Mouse (Mus musculus) liver, embryonic 14.5 days (tissue): ENCODE measurements around the gene Rft1. TPM values are rescaled to one million over a fixed set of nuclear protein-coding genes. Genes with fewer than 3 reads are reported as not detected.

Experiments used
- ATAC-seq: fragments of 200-750 bp; cut with Nextera tagmentation; 2 replicates; pipeline ENCODE4 v1.8.0; 2017; ENCODE audit warnings: moderate number of reproducible peaks, mild to moderate bottlenecking, moderate library complexity; ENCODE audit not compliant: insufficient read depth
- DNase-seq, 3 experiments: peaks; one replicate each; pipeline ENCODE4 v3.0.0-alpha.2; 2012 to 2013; ENCODE audit warnings: low read depth in 3 of 3, low spot score in 3 of 3
- H3K27ac ChIP-seq: fragments of 300-500 bp; sonication (generic); 2 replicates; pipeline ENCODE4 v1.5.1; 2014; ENCODE audit warnings: moderate library complexity, mild to moderate bottlenecking, control low read depth, inconsistent platforms
- H3K27me3 ChIP-seq: fragments of 300-500 bp; sonication (generic); 2 replicates; pipeline ENCODE4 v1.6.1; 2014; ENCODE audit warnings: mild to moderate bottlenecking, low read length, moderate library complexity; ENCODE audit not compliant: control insufficient read depth, insufficient read depth
- H3K36me3 ChIP-seq: fragments of 300-500 bp; sonication (generic); replicated peaks from 2 replicates; pipeline ENCODE4 v1.6.1; 2014; ENCODE audit warnings: low read depth; ENCODE audit not compliant: control insufficient read depth, insufficient read depth
- H3K4me1 ChIP-seq, 2 experiments: fragments of 200-500 bp in 1 of 2; fragments of 300-500 bp in 1 of 2; sonication (generic) in 1 of 2; replicated peaks; 2 replicates each; pipeline ENCODE4 v1.6.1; 2012 to 2014; ENCODE audit warnings: antibody characterized with exemption in 1 of 2, inconsistent platforms in 1 of 2, low read length in 1 of 2; ENCODE audit not compliant: control insufficient read depth in 2 of 2, insufficient read depth in 2 of 2
- H3K4me2 ChIP-seq: fragments of 300-500 bp; sonication (generic); 2 replicates; pipeline ENCODE4 v1.6.1; 2014; ENCODE audit warnings: low read depth, mild to moderate bottlenecking, control low read depth, moderate library complexity
- H3K4me3 ChIP-seq, 2 experiments: fragments of 200-500 bp in 1 of 2; fragments of 300-500 bp in 1 of 2; sonication (generic) in 1 of 2; 2 replicates each; pipeline ENCODE4 v1.5.1; 2012 to 2014; ENCODE audit warnings: low read depth in 2 of 2, low read length in 2 of 2, mild to moderate bottlenecking in 2 of 2, control low read depth in 1 of 2, inconsistent platforms in 1 of 2, moderate library complexity in 1 of 2; ENCODE audit not compliant: insufficient read depth in 1 of 2
- H3K9ac ChIP-seq: fragments of 300-500 bp; sonication (generic); replicated peaks from 2 replicates; pipeline ENCODE4 v1.6.1; 2014; ENCODE audit warnings: mild to moderate bottlenecking, control low read depth, moderate library complexity
- H3K9me3 ChIP-seq: fragments of 300-500 bp; sonication (generic); 2 replicates; pipeline ENCODE4 v1.6.1; 2016; ENCODE audit warnings: low read length, mixed read lengths; ENCODE audit not compliant: control insufficient read depth
- CTCF ChIP-seq: IDR thresholded peaks from 2 replicates; pipeline ENCODE4 v1.5.1; 2016; ENCODE audit warnings: antibody characterized with exemption, low read depth, control low read depth
- EP300 ChIP-seq: IDR thresholded peaks from 2 replicates; pipeline ENCODE4 v1.6.1; 2016; ENCODE audit warnings: antibody characterized with exemption, low read depth
- WGBS: fragments of 180-500 bp; shearing (Covaris S2); extraction: QIAGEN DNeasy Blood & Tissue Kit; methylation state at CpG from one replicate; pipeline ENCODE4 v1.1.7; 2014; ENCODE audit not compliant: insufficient replicate concordance; 5-methylcytosine and 5-hydroxymethylcytosine counted together
- polyA plus RNA-seq, 2 experiments: library from polyadenylated mRNA; depleted of rRNA in 1 of 2; stranded (reverse) in 1 of 2; unstranded in 1 of 2; fragments of >200 nt; fragmentation: Nextera tagmentation in 1 of 2; extraction: Ambion mirVana in 1 of 2; gene quantifications; 2 replicates each; pipeline versions ENCODE4 v1.2.1 to v1.2.3; 2012 to 2014

Rft1 gene
- polyA plus RNA-seq, 2 experiments = 2.8 to 3.4 TPM

DNA sequence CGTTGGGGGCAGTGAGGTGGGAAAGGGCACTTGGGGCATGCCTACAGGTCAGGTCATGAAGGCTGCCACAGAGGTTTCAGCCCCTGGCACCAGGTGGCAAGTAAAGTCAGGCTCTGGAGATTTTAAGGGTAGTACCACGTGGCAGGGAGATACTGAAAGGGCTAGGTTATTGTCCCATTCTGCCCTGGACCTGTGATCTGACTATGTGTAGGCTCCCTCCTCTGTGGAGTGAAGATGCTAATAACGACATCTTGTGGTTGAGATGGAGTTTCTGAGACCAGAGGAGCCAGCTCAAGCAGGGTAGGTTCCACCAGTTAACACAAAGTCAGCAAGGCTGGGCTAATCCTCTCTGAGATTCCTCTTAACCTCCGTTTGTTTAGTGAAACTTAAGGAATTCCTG lies 24.3 kb upstream of the Rft1 start:
- Histone ChIP-seq H3K4me1 (peaks cover 5% of the 10 kb centered on the region in 2 experiments), H3K27me3 (no peaks in the 10 kb centered on the region), H3K27ac (no peak overlapping the region), H3K4me2 (no peak overlapping the region), H3K9me3 (no peaks in the 10 kb centered on the region), H3K36me3 (no peaks in the 10 kb centered on the region), H3K4me3 (no peak overlapping the region), H3K9ac (no peak overlapping the region)
- DNase-seq = no peak
- no peak for ATAC-seq
- TF ChIP-seq CTCF (no peak), EP300 (no peak)
- WGBS = 34% methylated on average over 4 of the region's 4 CpGs

DNA sequence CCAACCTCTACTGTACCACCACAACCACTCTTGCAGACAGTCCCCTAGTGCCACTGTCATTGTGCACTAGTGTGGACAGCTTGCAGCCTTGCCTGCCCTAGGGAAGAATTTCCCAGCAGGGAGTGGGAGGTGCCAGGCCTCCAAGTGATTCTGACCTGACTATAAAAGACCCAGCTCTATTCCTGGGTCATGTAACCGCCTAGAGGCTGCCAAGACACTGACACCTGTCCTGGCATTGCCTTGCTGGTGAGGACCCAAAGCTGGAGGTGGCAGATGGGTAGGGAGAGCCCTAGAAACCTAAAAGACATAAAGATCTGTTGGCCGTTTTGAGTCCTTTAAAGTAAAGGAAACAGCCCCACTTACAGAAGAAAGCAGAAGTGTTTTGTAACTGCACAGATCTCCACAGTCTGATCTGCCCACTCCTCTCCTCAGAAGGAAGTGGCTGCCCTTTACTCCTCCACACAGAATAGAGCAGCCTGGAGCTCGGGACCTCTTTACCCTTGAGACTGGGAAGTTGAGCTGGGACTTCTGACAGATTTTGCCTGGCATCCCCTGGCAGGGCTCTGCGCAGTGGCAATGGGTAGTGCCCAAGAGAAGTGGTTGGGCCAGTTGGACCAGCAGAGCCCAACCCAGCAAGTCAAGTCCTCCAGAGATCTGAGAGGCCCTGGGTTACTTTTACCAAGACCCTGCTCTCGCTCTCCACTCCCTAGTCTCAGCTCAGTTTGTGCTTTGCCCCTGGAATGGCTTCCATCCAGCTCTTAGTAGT lies 23.2 kb upstream of the Rft1 start:
- Histone ChIP-seq H3K4me2 (no peak overlapping the region), H3K27ac (no peak overlapping the region), H3K4me3 (no peak overlapping the region), H3K9me3 (no peaks in the 10 kb centered on the region), H3K9ac (no peak overlapping the region), H3K36me3 (no peaks in the 10 kb centered on the region), H3K4me1 (peaks cover 2 to 3% of the 10 kb centered on the region in 2 experiments; a peak in 2 of 4 replicates), H3K27me3 (no peaks in the 10 kb centered on the region)
- ATAC-seq = no peak
- TF ChIP-seq CTCF = no peak
- TF ChIP-seq EP300 = no peak
- 36% methylated on average over 5 of the region's 5 CpGs for WGBS
- DNase-seq = no peak

DNA sequence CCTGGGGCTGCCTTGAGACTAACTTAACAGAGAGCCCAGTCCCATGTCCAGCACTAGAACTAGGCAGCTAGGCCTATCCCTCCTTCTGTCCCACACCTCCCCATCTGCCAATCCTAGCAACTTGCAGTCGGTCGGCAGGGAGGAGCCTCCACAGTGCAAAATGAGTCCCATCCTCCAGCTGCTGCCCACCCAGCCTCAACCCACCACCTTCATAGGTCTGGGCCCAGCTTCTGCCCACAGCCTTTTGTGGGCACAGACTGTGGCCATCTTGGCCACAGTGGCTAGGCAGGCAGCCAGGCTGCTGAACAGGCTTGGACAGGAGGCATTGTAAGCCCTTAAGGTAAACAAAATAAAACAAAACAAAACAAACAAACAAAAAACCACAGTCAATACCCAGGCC lies 22.3 kb upstream of the Rft1 start:
- TF ChIP-seq CTCF (no peak), EP300 (no peak)
- H3K4me1 ChIP-seq = peaks cover 0 to 2% of the 10 kb centered on the region in 2 experiments; a peak in 1 of 4 replicates
- H3K36me3 ChIP-seq = no peaks in the 10 kb centered on the region
- H3K9me3 ChIP-seq = no peaks in the 10 kb centered on the region
- H3K9ac ChIP-seq = no peak overlapping the region
- WGBS = 69% methylated on average over 2 of the region's 2 CpGs
- no peaks in the 10 kb centered on the region for H3K27me3 ChIP-seq
- H3K27ac ChIP-seq = no peak overlapping the region
- no peak overlapping the region for H3K4me2 ChIP-seq
- DNase-seq (no peak), ATAC-seq (no peak)
- no peak overlapping the region for H3K4me3 ChIP-seq

DNA sequence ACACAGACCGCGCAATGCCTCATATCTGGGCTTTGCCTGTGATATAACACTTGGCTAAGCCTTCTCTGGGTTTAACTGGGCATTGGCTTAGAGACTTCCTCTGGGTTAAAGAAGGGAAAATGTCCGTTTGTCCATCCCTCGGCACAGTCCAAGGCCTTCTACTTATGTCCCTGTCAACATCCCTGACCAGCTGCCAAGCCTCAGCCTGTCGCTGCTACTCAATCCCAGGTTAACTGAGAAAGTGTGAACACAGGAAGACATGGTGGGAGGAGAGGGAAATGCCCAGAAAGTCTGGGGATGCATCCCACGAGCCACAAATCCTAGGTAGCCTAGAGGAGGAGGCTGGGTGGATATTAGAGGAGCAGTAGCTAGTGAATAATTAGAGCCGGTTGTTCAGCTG lies 20.5 kb upstream of the Rft1 start:
- no peak for TF ChIP-seq EP300
- TF ChIP-seq CTCF = no peak
- Histone ChIP-seq H3K4me1 (peaks cover 0 to 2% of the 10 kb centered on the region in 2 experiments; a peak in 1 of 4 replicates), H3K36me3 (no peaks in the 10 kb centered on the region), H3K27ac (no peak overlapping the region), H3K4me3 (no peak overlapping the region), H3K9ac (no peak overlapping the region), H3K27me3 (no peaks in the 10 kb centered on the region), H3K9me3 (no peaks in the 10 kb centered on the region), H3K4me2 (no peak overlapping the region)
- no peak for DNase-seq
- no peak for ATAC-seq
- 61% methylated on average over 7 of the region's 7 CpGs for WGBS

DNA sequence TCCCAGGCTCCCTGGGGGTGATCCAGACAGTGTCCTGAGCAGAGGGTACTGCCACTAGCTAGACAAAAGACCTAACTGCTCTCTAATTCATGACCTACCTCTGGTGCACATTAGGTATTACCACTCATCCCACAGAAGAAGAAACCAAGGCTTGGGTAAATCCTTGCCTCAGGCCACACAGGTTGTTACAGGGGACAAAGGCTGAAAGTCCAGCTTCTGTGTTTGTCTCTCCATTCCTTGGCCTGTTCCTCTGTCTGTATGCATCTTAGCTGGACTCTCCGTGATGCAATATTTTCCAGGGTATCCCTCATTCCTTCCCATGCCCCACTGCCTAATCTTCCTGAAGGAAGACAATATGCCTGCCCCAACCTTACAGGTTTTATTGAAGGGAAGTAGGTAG lies 19.7 kb upstream of the Rft1 start:
- TF ChIP-seq EP300 (no peak), CTCF (no peak)
- WGBS = 64% methylated on average over 1 of the region's 1 CpGs
- ATAC-seq (no peak), DNase-seq (no peak)
- Histone ChIP-seq H3K9me3 (no peaks in the 10 kb centered on the region), H3K4me1 (peaks cover 0 to 2% of the 10 kb centered on the region in 2 experiments; a peak in 1 of 4 replicates), H3K4me2 (no peak overlapping the region), H3K36me3 (no peaks in the 10 kb centered on the region), H3K9ac (no peak overlapping the region), H3K27me3 (no peaks in the 10 kb centered on the region), H3K4me3 (no peak overlapping the region), H3K27ac (no peak overlapping the region)
